Mouse (Mus musculus) heart, postnatal 0 days (tissue): ENCODE measurements at regions not wholly inside any gene's neighbourhood (a gene's known extent, or its start where the extent isn't known, plus 50 kb on each side); places are given as distances from the start of the nearest gene placed in this dataset.

Experiments used
- CTCF ChIP-seq: IDR thresholded peaks from 2 replicates; pipeline ENCODE4 v1.5.1; 2016; ENCODE audit warnings: antibody characterized with exemption, control low read depth, low read depth
- EP300 ChIP-seq: IDR thresholded peaks from 2 replicates; pipeline ENCODE4 v1.6.1; 2016; ENCODE audit warnings: antibody characterized with exemption, low read depth

GRCm38 (mm10) chr16:8184781-8185180 lies 240.2 kb downstream of the Tmem114 start:
- TF ChIP-seq CTCF (no peak), EP300 (no peak)
